Comparison of ENCODE assay signal across 8 mouse cellular contexts in the genomic region with DNA sequence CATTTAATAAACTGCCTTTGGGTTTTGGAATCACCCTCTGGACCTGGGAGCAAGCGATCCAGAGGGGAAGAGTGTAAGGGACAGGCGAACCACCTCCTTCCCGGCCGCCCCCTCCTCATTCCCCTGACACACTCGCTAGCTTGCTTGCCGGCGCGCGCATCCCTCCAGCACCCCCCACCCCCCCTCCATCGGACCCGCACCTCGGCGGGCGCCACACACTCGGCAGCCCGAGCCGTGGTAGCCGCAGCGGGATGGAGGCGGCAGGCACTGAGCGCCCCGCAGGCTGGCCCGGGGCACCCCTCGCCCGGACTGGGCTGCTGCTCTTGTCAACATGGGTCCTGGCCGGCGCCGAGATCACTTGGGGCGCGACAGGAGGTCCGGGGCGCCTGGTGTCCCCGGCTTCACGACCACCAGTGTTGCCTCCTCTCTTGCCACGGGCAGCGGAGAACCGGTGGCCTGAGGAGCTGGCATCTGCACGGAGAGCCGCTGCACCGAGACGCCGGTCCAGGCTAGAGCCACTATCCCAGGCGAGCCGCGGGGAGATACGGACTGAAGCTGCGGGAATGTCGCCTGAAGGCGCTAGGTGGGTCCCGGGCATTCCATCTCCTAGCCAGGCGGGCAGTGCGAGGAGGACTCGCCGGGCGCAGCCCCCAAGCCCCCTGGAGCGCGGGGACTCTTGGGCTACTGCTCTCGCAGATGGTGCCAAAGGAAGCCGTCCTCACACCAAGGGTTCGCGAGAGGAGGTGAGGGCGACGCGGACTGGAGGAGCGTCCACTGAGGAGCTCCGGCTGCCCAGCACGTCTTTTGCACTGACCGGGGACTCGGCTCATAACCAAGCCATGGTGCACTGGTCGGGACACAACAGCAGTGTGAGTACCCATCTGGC. TPM values are rescaled to one million over a fixed set of nuclear protein-coding genes. Genes with fewer than 3 reads are reported as not detected.
DNase-seq lines count a peak whose midpoint lies in the region; ATAC-seq and TF ChIP-seq lines count a peak whose summit lies in the region.

Sorcs3 (plus strand) TSS at position 97 of the 886 bp plus-strand sequence.

- H3K27ac ChIP-seq in heart, embryonic 15.5 days = no peak within 1 kb of the TSS
- peak within 1 kb of the TSS; percentile 7; the same call in 1 of the 2 replicates for H3K27ac ChIP-seq in limb, embryonic 12.5 days
- peak within 1 kb of the TSS; percentile 36 for H3K27ac ChIP-seq in olfactory bulb, adult 2 months (ENCODE audit: insufficient read depth, low read depth, low read length)

- DNase-seq in heart, adult 9 months (ENCODE audit: low spot score in 2 of 2) = no peak
- DNase-seq in brain, adult 2 months (ENCODE audit: low read depth, low spot score) = peak; percentile 33
- peak; percentile 30 to 40 for DNase-seq in frontal cortex, postnatal 36 days (ENCODE audit: low spot score in 2 of 2)
- DNase-seq in thymus, postnatal 4 days = no peak
- DNase-seq in spleen, postnatal 36 days (ENCODE audit: low spot score in 2 of 2) = no peak

- WGBS in heart, embryonic 15.5 days = under 1% methylated on average over 69 of the region's 70 CpGs
- under 1% methylated on average over 70 of the region's 70 CpGs for WGBS in limb, embryonic 12.5 days
- WGBS in olfactory bulb, adult 2 months = under 1% methylated on average over 70 of the region's 70 CpGs

- H3K36me3 ChIP-seq in heart, embryonic 15.5 days = no peaks in the 10 kb centered on the region
- no peaks in the 10 kb centered on the region for H3K36me3 ChIP-seq in limb, embryonic 12.5 days

- H3K4me2 ChIP-seq in heart, embryonic 15.5 days = peak within 1 kb of the TSS; percentile 96
- peak within 1 kb of the TSS; percentile 99 for H3K4me2 ChIP-seq in limb, embryonic 12.5 days

- H3K4me3 ChIP-seq in heart, embryonic 15.5 days = peak within 1 kb of the TSS; percentile 52
- peak within 1 kb of the TSS; percentile 58 for H3K4me3 ChIP-seq in limb, embryonic 12.5 days (replicated peaks)
- H3K4me3 ChIP-seq in olfactory bulb, adult 2 months (ENCODE audit: insufficient read depth, low read depth, low read length) = peak within 1 kb of the TSS; percentile 52

- peaks cover 26% of the 10 kb centered on the region for H3K4me1 ChIP-seq in heart, embryonic 15.5 days (replicated peaks)
- peaks cover 50% of the 10 kb centered on the region for H3K4me1 ChIP-seq in limb, embryonic 12.5 days (replicated peaks)
- H3K4me1 ChIP-seq in olfactory bulb, adult 2 months (ENCODE audit: control insufficient read depth, insufficient read depth, low read length) = peaks cover 25% of the 10 kb centered on the region

- H3K9me3 ChIP-seq in heart, embryonic 15.5 days (replicated peaks) = no peaks in the 10 kb centered on the region
- no peaks in the 10 kb centered on the region for H3K9me3 ChIP-seq in limb, embryonic 12.5 days

- peaks cover 72% of the 10 kb centered on the region for H3K27me3 ChIP-seq in heart, embryonic 15.5 days
- peaks cover 71% of the 10 kb centered on the region for H3K27me3 ChIP-seq in limb, embryonic 12.5 days

- no peak within 1 kb of the TSS; the same call in 1 of the 2 replicates for H3K9ac ChIP-seq in heart, embryonic 15.5 days
- peak within 1 kb of the TSS; percentile 63 for H3K9ac ChIP-seq in limb, embryonic 12.5 days (replicated peaks)

- ATAC-seq in heart, embryonic 15.5 days (replicated peaks; ENCODE audit: insufficient number of reproducible peaks, insufficient read depth, low FRiP score, low read depth) = no peak; the same call in 1 of the 2 replicates
- no peak for ATAC-seq in limb, embryonic 12.5 days (ENCODE audit: insufficient number of reproducible peaks, insufficient read depth, low FRiP score, low TSS enrichment, low read depth)

- TF ChIP-seq CTCF in olfactory bulb, adult 2 months (IDR thresholded peaks at IDR 0.05; ENCODE audit: insufficient read depth, low read depth, low read length) = no peak

- no peak for TF ChIP-seq POLR2A in olfactory bulb, adult 2 months (IDR thresholded peaks at IDR 0.05; ENCODE audit: insufficient read depth, low read depth, low read length)

RNA-seq across cellular contexts. Expression of gene Sorcs3, which starts in this region (rescaled TPM):
- polyA plus RNA-seq in heart, embryonic 15.5 days (2015; fragmentation: Nextera tagmentation; extraction: Ambion mirVana) = 0.21 and 0.27 TPM in 2 replicates
- 1.7 and 2.0 TPM in 2 replicates for polyA plus RNA-seq in limb, embryonic 12.5 days (2016; fragmentation: Nextera tagmentation; extraction: Ambion mirVana)
- polyA plus RNA-seq in olfactory bulb, adult 2 months (2012; ENCODE audit: insufficient read depth, insufficient read length, low replicate concordance, missing spikeins) = not detected in 2 replicates

Comparison
In these comparisons a context has a peak if more than half of its experiments do, and no peak if none do; other contexts are left out.
1. DNase-seq: peak in brain, adult 2 months (single experiment) and frontal cortex, postnatal 36 days (2 of 2); none in heart, adult 9 months (0 of 2), thymus, postnatal 4 days (single experiment) and spleen, postnatal 36 days (0 of 2).
2. Peak in every context shown above with its lines, with median percentiles within 50 percentile points of each other: H3K4me3 ChIP-seq.